Mouse (Mus musculus): ENCODE results near the gene Ppfibp1.

DNA sequence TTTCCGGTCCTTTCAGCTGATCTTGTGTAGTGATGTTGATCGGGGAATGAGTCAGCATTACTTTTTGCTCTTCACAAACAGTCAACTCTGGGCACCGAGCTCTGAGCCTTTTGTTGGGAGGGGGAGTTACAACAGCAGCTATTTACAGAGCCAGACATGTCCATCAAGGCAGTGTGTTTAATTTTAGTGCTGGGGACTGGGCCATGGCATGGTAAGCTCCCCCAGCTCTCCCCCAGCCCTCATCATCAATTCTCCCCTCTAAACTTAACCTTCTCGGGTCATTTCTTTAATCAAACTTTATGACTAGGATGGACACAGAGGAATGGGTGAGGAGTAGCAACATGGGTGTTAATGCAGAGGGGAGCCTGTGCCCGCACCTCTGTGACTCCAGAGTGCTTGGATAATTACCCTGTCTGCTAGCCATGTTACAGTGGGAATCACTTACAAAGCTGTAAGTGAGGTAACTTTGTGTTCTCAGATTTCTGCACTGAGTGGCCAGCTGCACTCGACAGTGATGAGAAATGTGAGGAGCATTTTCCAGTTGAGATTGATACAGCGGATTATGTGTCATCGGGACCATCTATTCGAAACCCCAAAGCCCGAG, 167.2 kb downstream of the Ppfibp1 start:
- TF ChIP-seq CTCF (IDR thresholded peaks at IDR 0.05; ENCODE audit: low read depth, low read length) (no peak), GATA1 (IDR thresholded peaks at IDR 0.05; ENCODE audit: borderline replicate concordance, low read length) (no peak), GATA2 (IDR thresholded peaks at IDR 0.05; ENCODE audit: borderline replicate concordance, low read depth, low read length) (no peak)

Measured in G1E (cell line).